Mouse (Mus musculus) CH12.LX (cell line): ENCODE results near the gene Traf1.

Experiments used
- CHD2 ChIP-seq: IDR thresholded peaks from 2 replicates; pipeline ENCODE4 v1.6.1; 2011; ENCODE audit warnings: low read length, improper control_type of control experiment
- CTCF ChIP-seq, 2 experiments: IDR thresholded peaks in 1 of 2; conservative IDR thresholded peaks in 1 of 2; 2 replicates each; pipeline ENCODE4 v1.5.1; 2011 to 2012; ENCODE audit warnings: low read depth in 2 of 2, low read length in 2 of 2, improper control_type of control experiment in 1 of 2, inconsistent platforms in 1 of 2, mild to moderate bottlenecking in 1 of 2, moderate library complexity in 1 of 2
- EP300 ChIP-seq: IDR thresholded peaks from 2 replicates; pipeline ENCODE4 v1.6.1; 2011; ENCODE audit warnings: low read length, improper control_type of control experiment
- KAT2A ChIP-seq: IDR thresholded peaks from 2 replicates; pipeline ENCODE4 v1.6.1; 2012; ENCODE audit warnings: low read length, improper control_type of control experiment, inconsistent platforms; ENCODE audit not compliant: insufficient replicate concordance
- MAX ChIP-seq: IDR thresholded peaks from 2 replicates; pipeline ENCODE4 v1.6.1; 2011; ENCODE audit warnings: low read length, improper control_type of control experiment
- POLR2A ChIP-seq: IDR thresholded peaks from 2 replicates; pipeline ENCODE4 v1.6.1; 2011; ENCODE audit warnings: low read depth, mild to moderate bottlenecking, improper control_type of control experiment, low read length
- SIN3A ChIP-seq: IDR thresholded peaks from 2 replicates; pipeline ENCODE4 v1.6.1; 2012; ENCODE audit warnings: low read length, improper control_type of control experiment, inconsistent platforms
- UBTF ChIP-seq: IDR thresholded peaks from 2 replicates; pipeline ENCODE4 v1.6.1; 2012; ENCODE audit warnings: low read depth, mild to moderate bottlenecking, inconsistent platforms, low read length, improper control_type of control experiment, moderate library complexity
- ZC3H11A ChIP-seq: IDR thresholded peaks from 2 replicates; pipeline ENCODE4 v1.6.1; 2012; ENCODE audit warnings: low read depth, mild to moderate bottlenecking, inconsistent platforms, low read length, improper control_type of control experiment
- ZKSCAN1 ChIP-seq: IDR thresholded peaks from 2 replicates; pipeline ENCODE4 v1.6.1; 2012; ENCODE audit warnings: low read depth, inconsistent platforms, low read length, improper control_type of control experiment, borderline replicate concordance

- TF ChIP-seq CTCF (conservative IDR thresholded peaks at IDR 0.05 in 1 of 2, IDR thresholded peaks at IDR 0.05 in 1 of 2; ENCODE audit: low read depth in 2 of 2, low read length in 2 of 2): no peak
- TF ChIP-seq SIN3A: no peak
- no peak for TF ChIP-seq ZC3H11A
- no peak for TF ChIP-seq POLR2A
- no peak for TF ChIP-seq KAT2A
- no peak for TF ChIP-seq CHD2
- TF ChIP-seq ZKSCAN1: no peak
- TF ChIP-seq EP300: no peak
- no peak for TF ChIP-seq UBTF
- no peak for TF ChIP-seq MAX
Observed at GRCm38 (mm10) chr2:34906861-34907604, 54.5 kb downstream of the Traf1 start.
